Mouse (Mus musculus): ENCODE data around the gene Fam13a.

The Fam13a gene

GRCm38 (mm10) chr6:58933189-58933913, 91.0 kb downstream of the Fam13a start:
- peak; percentile 39 for DNase-seq (ENCODE audit: low read depth, low spot score)

GRCm38 (mm10) chr6:58932515-58933188, 91.7 kb downstream of the Fam13a start:
- no peak for DNase-seq (ENCODE audit: low read depth, low spot score)

GRCm38 (mm10) chr6:58931149-58931548, 93.2 kb downstream of the Fam13a start:
- no peak for DNase-seq (ENCODE audit: low read depth, low spot score)

GRCm38 (mm10) chr6:58929911-58930431, 94.4 kb downstream of the Fam13a start:
- no peak for DNase-seq (ENCODE audit: low read depth, low spot score)

GRCm38 (mm10) chr6:58927881-58928280, 96.5 kb downstream of the Fam13a start:
- no peak for DNase-seq (ENCODE audit: low read depth, low spot score)

GRCm38 (mm10) chr6:58922511-58922910, 101.8 kb downstream of the Fam13a start:
- DNase-seq (ENCODE audit: low read depth, low spot score), result no peak

GRCm38 (mm10) chr6:58921623-58922022, 102.7 kb downstream of the Fam13a start:
- DNase-seq (ENCODE audit: low read depth, low spot score), result no peak

- DNase-seq (ENCODE audit: low read depth, low spot score), result no peak
Observed at GRCm38 (mm10) chr6:58920735-58921134, 103.6 kb downstream of the Fam13a start.

GRCm38 (mm10) chr6:58916498-58916897, 107.9 kb downstream of the Fam13a start:
- no peak for DNase-seq (ENCODE audit: low read depth, low spot score)

- no peak for DNase-seq (ENCODE audit: low read depth, low spot score)
Observed at GRCm38 (mm10) chr6:58913971-58914370, 110.4 kb downstream of the Fam13a start.

- DNase-seq (ENCODE audit: low read depth, low spot score), result no peak
Observed at GRCm38 (mm10) chr6:58913551-58913950, 110.8 kb downstream of the Fam13a start.

GRCm38 (mm10) chr6:58912842-58913241, 111.5 kb downstream of the Fam13a start:
- DNase-seq (ENCODE audit: low read depth, low spot score), result no peak

- DNase-seq (ENCODE audit: low read depth, low spot score), result no peak
Observed at GRCm38 (mm10) chr6:58907791-58908190, 116.6 kb downstream of the Fam13a start.

- DNase-seq (ENCODE audit: low read depth, low spot score), result no peak
Observed at GRCm38 (mm10) chr6:58907336-58907735, 117.0 kb downstream of the Fam13a start.

GRCm38 (mm10) chr6:58906852-58907261, 117.5 kb downstream of the Fam13a start, which contains the start of gene Nap1l5:
Gene Nap1l5, minus strand, starts transcription at chr6:58907076.
- DNase-seq (ENCODE audit: low read depth, low spot score), result peak; percentile 19

GRCm38 (mm10) chr6:58904551-58904950, 119.8 kb downstream of the Fam13a start:
- DNase-seq (ENCODE audit: low read depth, low spot score), result no peak

- peak; percentile 27 for DNase-seq (ENCODE audit: low read depth, low spot score)
Observed at GRCm38 (mm10) chr6:58903171-58903570, 121.2 kb downstream of the Fam13a start.

- DNase-seq (ENCODE audit: low read depth, low spot score), result no peak
Observed at GRCm38 (mm10) chr6:58900536-58900935, 123.8 kb downstream of the Fam13a start.

GRCm38 (mm10) chr6:58899076-58899475, 125.3 kb downstream of the Fam13a start:
- no peak for DNase-seq (ENCODE audit: low read depth, low spot score)

GRCm38 (mm10) chr6:58896648-58897047, 127.7 kb downstream of the Fam13a start:
- DNase-seq (ENCODE audit: low read depth, low spot score), result no peak

GRCm38 (mm10) chr6:58894994-58895393, 129.4 kb downstream of the Fam13a start:
- DNase-seq (ENCODE audit: low read depth, low spot score), result no peak

- DNase-seq (ENCODE audit: low read depth, low spot score), result no peak
Observed at GRCm38 (mm10) chr6:58893307-58893706, 131.0 kb downstream of the Fam13a start.

GRCm38 (mm10) chr6:58889917-58890316, 134.4 kb downstream of the Fam13a start:
- no peak for DNase-seq (ENCODE audit: low read depth, low spot score)

All from embryo, embryonic 11.5 days (tissue).